Mouse (Mus musculus): ENCODE measurements around the gene Lrp5. TPM values are rescaled to one million over a fixed set of nuclear protein-coding genes. Genes with fewer than 3 reads are reported as not detected.

Lrp5 gene
- polyA plus RNA-seq, 1 experiment: 5.8 TPM

- Histone ChIP-seq H3K27ac (ENCODE audit: control insufficient read depth, insufficient read depth, low read depth, low read length, poor library complexity) (peak overlapping the region; percentile 15; the same call in 1 of the 2 replicates), H3K4me1 (ENCODE audit: control insufficient read depth, insufficient read depth, low read length) (peaks cover 1% of the 10 kb centered on the region), H3K4me3 (replicated peaks; ENCODE audit: control insufficient read depth, low read depth, low read length) (peak overlapping the region; percentile 68)
- TF ChIP-seq POLR2A (IDR thresholded peaks at IDR 0.05; ENCODE audit: borderline replicate concordance, control insufficient read depth, low read depth, low read length): no peak
- TF ChIP-seq CTCF (IDR thresholded peaks at IDR 0.05; ENCODE audit: control insufficient read depth, insufficient read depth, low read length): peak; percentile 68
- 41% methylated on average over 19 of the region's 19 CpGs for WGBS
Observed at GRCm38 (mm10) chr19:3718481-3719361, 32.4 kb upstream of the Lrp5 start.

- peaks cover 3% of the 10 kb centered on the region for H3K4me1 ChIP-seq (ENCODE audit: control insufficient read depth, insufficient read depth, low read length)
- no peak overlapping the region for H3K27ac ChIP-seq (ENCODE audit: control insufficient read depth, insufficient read depth, low read depth, low read length, poor library complexity)
- TF ChIP-seq POLR2A (IDR thresholded peaks at IDR 0.05; ENCODE audit: borderline replicate concordance, control insufficient read depth, low read depth, low read length) (no peak), CTCF (IDR thresholded peaks at IDR 0.05; ENCODE audit: control insufficient read depth, insufficient read depth, low read length) (no peak)
- H3K4me3 ChIP-seq (replicated peaks; ENCODE audit: control insufficient read depth, low read depth, low read length): no peak overlapping the region
- WGBS: 93% methylated on average over 6 of the region's 6 CpGs
Observed at GRCm38 (mm10) chr19:3714381-3714780, 28.0 kb upstream of the Lrp5 start.

DNA sequence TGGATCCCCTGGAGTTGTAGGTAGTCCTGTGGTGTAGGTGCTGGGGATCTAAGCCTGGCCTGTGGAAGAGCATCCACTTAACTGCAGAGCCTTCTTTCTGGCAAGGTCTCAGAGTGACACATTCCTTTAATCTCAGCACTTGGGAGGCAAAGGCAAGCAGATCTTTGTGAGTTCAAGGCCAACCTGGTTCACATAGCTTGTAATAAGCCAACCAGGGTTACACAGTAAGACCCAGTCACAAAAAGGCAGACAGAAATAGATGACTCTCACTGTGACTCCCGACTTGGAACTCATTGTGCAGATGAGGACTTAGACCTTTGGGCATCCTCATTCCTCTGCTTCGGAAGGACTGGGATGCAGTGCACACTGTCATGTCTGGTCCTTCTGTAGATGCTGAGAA lies 24.1 kb upstream of the Lrp5 start:
- no peak for TF ChIP-seq POLR2A (IDR thresholded peaks at IDR 0.05; ENCODE audit: borderline replicate concordance, control insufficient read depth, low read depth, low read length)
- TF ChIP-seq CTCF (IDR thresholded peaks at IDR 0.05; ENCODE audit: control insufficient read depth, insufficient read depth, low read length): no peak
- 84% methylated on average over 2 of the region's 2 CpGs for WGBS
- Histone ChIP-seq H3K4me3 (replicated peaks; ENCODE audit: control insufficient read depth, low read depth, low read length) (no peak overlapping the region), H3K27ac (ENCODE audit: control insufficient read depth, insufficient read depth, low read depth, low read length, poor library complexity) (no peak overlapping the region), H3K4me1 (ENCODE audit: control insufficient read depth, insufficient read depth, low read length) (peaks cover 4% of the 10 kb centered on the region)

DNA sequence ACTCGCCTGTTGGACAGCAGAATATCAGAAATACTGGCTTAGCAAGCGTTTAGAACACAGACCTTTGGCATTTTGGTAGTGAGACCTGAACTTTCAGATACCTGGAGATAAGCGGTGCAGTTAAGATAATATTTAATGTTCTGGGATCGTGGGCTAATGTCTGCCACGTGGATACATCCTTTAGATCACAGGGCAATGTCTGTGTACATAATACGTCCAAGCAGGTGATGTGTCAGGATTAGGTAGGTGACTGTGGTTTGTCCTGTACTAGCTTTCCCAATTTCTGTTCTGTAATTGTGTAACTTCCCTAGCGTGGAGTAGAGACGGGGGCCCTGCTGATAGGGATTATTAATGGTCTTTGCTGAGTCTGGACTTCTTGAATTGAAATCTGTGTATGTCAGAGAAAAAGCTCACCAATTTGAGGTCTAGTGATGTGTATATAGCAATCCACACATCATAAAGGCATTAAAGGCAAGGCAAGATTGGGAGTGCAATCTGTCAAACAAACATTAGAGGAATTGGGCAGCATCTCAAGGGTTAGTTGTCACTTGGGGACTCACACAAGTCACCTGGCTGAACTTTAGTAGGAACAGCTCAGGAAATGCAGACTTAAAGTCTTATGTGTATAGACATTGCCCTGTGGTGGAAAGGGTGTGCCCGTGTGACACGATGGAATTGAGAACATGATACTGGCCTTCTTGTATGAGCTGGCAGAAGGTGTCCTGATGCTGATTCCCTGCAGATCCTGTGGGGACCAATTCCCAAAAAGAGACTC lies 22.8 kb upstream of the Lrp5 start:
- Histone ChIP-seq H3K27ac (ENCODE audit: control insufficient read depth, insufficient read depth, low read depth, low read length, poor library complexity) (no peak overlapping the region), H3K4me1 (ENCODE audit: control insufficient read depth, insufficient read depth, low read length) (peaks cover 4% of the 10 kb centered on the region), H3K4me3 (replicated peaks; ENCODE audit: control insufficient read depth, low read depth, low read length) (peak overlapping the region; percentile 25)
- WGBS: 33% methylated on average over 10 of the region's 10 CpGs
- TF ChIP-seq POLR2A (IDR thresholded peaks at IDR 0.05; ENCODE audit: borderline replicate concordance, control insufficient read depth, low read depth, low read length): no peak
- no peak for TF ChIP-seq CTCF (IDR thresholded peaks at IDR 0.05; ENCODE audit: control insufficient read depth, insufficient read depth, low read length)

DNA sequence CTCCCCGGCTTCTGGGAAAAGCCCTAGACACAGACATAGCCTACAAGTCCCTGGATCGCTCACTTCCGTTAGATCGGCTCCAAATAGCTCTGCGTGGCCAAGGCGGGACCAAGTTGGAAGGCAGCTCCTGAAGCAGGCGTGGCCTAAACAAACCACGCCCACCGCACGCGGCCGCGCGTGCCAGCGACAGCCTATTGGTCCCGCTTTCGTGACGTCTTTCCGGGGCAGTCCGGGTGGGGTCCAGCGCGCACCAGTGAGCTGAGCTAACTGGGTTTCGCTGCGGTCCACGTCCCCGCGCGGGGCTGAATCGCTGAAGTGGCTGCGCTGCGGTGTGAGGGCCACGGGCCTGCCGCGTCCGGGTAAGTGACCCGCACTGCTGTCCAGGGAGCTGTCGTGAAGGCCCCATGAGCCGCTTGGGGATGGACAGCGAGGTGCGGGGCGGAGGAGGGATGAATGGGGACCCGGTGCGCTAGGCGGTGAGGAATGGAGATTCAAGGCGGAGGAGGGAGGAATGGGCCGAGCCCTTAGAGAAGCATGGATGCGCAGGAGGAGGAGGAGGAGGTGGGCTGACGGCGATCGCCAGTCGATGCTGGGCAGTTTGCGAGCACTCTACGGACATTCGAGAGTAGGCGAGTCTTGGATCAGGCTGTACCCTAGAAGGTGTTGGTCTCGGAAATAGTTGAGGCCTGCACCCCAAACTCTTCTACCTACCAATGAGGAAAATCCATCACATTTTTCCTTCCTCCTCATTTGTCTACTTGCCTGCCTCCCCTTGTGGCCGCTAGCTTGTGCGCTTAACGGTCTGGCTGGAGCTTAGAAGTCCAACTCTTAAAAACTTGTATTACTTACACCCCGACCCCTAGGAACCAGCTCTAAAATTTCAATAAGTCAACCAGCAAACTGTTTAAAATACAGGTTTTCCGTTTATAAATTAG lies 22.0 kb upstream of the Lrp5 start, which contains the start of gene 1810055G02Rik:
Gene 1810055G02Rik (plus strand): TSS at position 216 of the 935 bp plus-strand sequence.
- peak within 1 kb of the TSS; percentile 69 for H3K27ac ChIP-seq (ENCODE audit: control insufficient read depth, insufficient read depth, low read depth, low read length, poor library complexity)
- TF ChIP-seq POLR2A (IDR thresholded peaks at IDR 0.05; ENCODE audit: borderline replicate concordance, control insufficient read depth, low read depth, low read length) (peak; percentile 85; the same call in 1 of the 2 replicates), CTCF (IDR thresholded peaks at IDR 0.05; ENCODE audit: control insufficient read depth, insufficient read depth, low read length) (no peak)
- 1% methylated on average over 61 of the region's 61 CpGs for WGBS
- peak within 1 kb of the TSS; percentile 82 for H3K4me3 ChIP-seq (replicated peaks; ENCODE audit: control insufficient read depth, low read depth, low read length)
- peaks cover 4% of the 10 kb centered on the region for H3K4me1 ChIP-seq (ENCODE audit: control insufficient read depth, insufficient read depth, low read length)

GRCm38 (mm10) chr19:3707553-3707952 lies 21.2 kb upstream of the Lrp5 start:
- H3K27ac ChIP-seq (ENCODE audit: control insufficient read depth, insufficient read depth, low read depth, low read length, poor library complexity): peak overlapping the region; percentile 69; the same call in 1 of the 2 replicates
- WGBS: 35% methylated on average over 10 of the region's 10 CpGs
- TF ChIP-seq POLR2A (IDR thresholded peaks at IDR 0.05; ENCODE audit: borderline replicate concordance, control insufficient read depth, low read depth, low read length) (no peak), CTCF (IDR thresholded peaks at IDR 0.05; ENCODE audit: control insufficient read depth, insufficient read depth, low read length) (no peak)
- peak overlapping the region; percentile 82 for H3K4me3 ChIP-seq (replicated peaks; ENCODE audit: control insufficient read depth, low read depth, low read length)
- H3K4me1 ChIP-seq (ENCODE audit: control insufficient read depth, insufficient read depth, low read length): peaks cover 4% of the 10 kb centered on the region

GRCm38 (mm10) chr19:3706258-3706657 lies 19.9 kb upstream of the Lrp5 start:
- TF ChIP-seq POLR2A (IDR thresholded peaks at IDR 0.05; ENCODE audit: borderline replicate concordance, control insufficient read depth, low read depth, low read length) (no peak), CTCF (IDR thresholded peaks at IDR 0.05; ENCODE audit: control insufficient read depth, insufficient read depth, low read length) (no peak)
- WGBS: 12% methylated on average over 1 of the region's 1 CpGs

More at GRCm38 (mm10) chr19:3706258-3706657, 19.9 kb upstream of the Lrp5 start:
- Histone ChIP-seq H3K27ac (ENCODE audit: control insufficient read depth, insufficient read depth, low read depth, low read length, poor library complexity) (no peak overlapping the region), H3K4me1 (ENCODE audit: control insufficient read depth, insufficient read depth, low read length) (peaks cover 6% of the 10 kb centered on the region), H3K4me3 (replicated peaks; ENCODE audit: control insufficient read depth, low read depth, low read length) (no peak overlapping the region)
